Mouse (Mus musculus): Measurements from ENCODE around the gene Gpx3.

Gene Gpx3

DNA sequence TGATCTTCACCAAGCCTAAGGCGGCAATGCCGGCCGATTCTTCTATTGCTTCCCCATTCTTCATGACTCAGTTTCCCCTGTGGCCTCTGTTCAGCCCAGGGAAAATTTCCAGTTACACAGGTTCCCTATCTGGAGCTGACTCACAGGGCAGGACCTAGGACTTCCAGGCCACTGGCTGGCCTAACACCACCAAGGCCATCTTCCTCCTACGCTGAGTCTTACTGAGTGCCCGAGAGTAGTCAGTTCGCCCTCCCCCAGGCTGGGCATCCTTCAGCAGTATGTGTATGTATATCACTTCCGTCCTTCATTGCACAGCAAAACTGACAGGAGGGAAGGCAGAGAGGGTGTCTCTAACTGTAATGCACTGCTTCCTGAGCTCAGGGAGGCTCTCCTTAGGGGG, 31.9 kb downstream of the Gpx3 start:
- CTCF ChIA-PET: interaction anchor here (1.0 to 1.2 kb wide), 2 partner anchors 18 to 50 kb away, joined by 4 read pairs; no protein-coding TSS in a partner anchor

GRCm38 (mm10) chr11:54936035-54936770, 34.0 kb downstream of the Gpx3 start:
- CTCF ChIA-PET: interaction anchor here (0.7 to 0.9 kb wide), 2 partner anchors 36 to 196 kb away, joined by 3 to 4 read pairs; no protein-coding TSS in a partner anchor

DNA sequence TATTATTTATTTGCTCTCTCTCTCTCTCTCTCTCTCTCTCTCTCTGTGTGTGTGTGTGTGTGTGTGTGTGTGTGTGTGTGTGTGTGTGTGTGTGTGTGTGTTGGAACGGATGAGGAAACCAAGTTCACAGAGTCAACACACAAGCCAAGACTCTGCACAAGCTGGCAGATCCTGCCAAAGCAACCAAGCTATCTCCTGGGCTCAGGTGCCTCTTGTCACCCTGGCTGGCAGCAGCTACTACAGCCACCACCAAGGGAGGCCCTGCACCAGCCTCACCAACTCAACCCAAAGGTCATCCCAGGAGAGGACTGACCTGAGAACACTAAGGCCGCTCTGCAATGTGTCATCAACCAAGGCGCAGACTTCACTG, 34.5 kb downstream of the Gpx3 start:
- CTCF ChIA-PET: interaction anchor here (0.5 to 0.9 kb wide), 4 partner anchors 25 to 462 kb away, joined by 3 to 11 read pairs (median 3); no protein-coding TSS in a partner anchor

DNA sequence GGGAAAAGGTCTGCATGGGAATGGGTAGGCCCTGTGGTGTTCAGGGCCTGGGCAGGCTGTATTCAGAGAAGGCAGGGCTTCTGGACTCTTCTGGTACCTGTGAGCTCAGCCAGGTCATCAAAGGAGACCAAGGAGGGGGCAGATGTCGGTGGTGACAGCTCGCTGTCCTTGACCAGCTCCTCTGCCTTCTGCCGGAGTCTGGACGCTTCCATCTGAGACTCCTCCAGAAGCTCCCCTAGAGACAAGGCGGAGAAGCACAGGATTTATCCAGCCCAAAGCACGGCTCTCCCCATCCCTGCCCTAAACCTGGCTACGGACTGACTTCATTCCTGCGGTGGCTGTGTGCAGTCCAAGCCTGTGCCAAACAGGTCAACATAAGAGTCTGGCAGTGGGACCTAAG, 37.2 kb downstream of the Gpx3 start:
- CTCF ChIA-PET: no interaction called here

DNA sequence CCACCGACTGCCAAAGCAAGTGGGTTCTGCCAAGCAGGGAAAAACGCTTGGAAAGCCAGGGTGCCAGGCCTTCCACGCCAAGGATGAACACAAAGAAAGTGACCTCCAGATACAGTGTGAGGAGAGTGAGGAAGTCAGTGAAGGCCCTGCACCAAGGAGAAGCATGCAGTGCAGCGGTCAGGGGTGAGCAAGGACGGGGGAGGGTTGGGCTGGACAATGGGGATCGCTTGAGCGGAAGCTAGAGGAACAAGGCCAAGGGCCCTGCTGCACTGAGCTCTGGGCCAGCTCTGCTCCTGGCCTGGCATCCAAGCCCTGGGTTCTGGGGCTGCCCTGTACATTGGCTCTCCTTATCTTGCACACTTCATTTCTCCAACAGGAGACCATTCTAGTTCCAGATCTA, 37.8 kb downstream of the Gpx3 start:
- CTCF ChIA-PET: no interaction called here

DNA sequence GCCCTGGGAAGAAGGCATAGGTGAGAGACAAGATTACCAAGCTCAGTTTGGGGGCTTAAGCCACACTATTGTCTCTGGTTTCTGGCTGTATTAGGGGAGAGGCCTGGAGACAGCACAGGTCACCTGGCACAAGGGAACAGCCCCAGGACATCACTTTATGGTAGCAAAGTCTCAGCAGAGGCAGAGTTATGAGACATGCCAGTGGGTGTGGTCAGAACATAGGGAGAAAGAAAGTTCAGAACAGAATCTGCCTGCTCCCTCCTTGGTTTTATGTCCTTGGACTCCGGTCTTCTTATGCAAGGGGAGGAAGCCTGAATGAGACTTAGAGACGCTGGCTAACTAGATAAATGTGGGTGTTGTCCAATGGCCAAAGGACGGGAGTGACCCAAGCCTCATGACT, 42.4 kb downstream of the Gpx3 start:
- CTCF ChIA-PET: interaction anchor here (1.0 kb wide), 1 partner anchor 14 kb away, joined by 3 read pairs; no protein-coding TSS in a partner anchor

DNA sequence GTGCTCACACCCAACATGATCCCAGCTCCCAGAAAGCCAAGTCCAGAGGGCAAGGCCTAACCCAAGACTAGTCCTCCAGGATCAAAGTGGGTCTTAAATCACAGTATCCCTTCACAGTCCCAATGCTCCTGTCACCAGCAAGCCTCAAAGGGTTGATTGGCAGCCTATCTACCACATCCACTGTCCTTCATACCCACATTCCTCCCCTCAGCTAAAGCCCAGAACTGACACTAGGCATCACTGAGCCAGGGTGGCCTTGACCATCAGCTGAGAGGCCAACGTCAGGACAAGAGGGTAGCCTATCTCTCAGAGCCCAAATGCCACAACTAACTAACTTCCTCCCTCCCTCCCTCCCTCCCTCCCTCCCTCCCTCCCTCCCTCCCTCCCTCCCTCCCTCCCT, 47.5 kb downstream of the Gpx3 start:
- CTCF ChIA-PET: no interaction called here

DNA sequence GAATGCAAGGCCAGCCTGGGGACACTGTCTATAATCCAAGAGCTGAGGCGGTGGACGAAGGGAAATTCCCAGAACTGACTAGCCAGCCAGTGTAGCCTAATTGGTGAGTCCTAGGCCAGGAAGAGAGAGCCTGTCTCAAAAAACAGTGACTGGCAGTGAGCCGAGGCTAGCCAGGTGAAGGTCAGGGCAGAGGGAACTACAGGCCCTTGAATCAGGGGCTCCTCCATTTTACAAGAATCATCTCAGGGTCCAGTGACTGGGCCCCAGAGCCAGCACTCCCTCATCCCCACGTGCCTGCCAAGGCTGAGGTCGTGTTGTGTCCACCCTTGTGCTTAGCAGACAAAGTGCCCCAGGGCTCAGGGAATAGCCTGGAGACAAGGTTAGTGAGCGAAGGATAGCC, 48.4 kb downstream of the Gpx3 start:
- CTCF ChIA-PET: interaction anchor here (0.7 kb wide), 1 partner anchor 313 kb away, joined by 4 read pairs; no protein-coding TSS in a partner anchor

GRCm38 (mm10) chr11:54952651-54953050, 50.4 kb downstream of the Gpx3 start:
- CTCF ChIA-PET: no interaction called here

DNA sequence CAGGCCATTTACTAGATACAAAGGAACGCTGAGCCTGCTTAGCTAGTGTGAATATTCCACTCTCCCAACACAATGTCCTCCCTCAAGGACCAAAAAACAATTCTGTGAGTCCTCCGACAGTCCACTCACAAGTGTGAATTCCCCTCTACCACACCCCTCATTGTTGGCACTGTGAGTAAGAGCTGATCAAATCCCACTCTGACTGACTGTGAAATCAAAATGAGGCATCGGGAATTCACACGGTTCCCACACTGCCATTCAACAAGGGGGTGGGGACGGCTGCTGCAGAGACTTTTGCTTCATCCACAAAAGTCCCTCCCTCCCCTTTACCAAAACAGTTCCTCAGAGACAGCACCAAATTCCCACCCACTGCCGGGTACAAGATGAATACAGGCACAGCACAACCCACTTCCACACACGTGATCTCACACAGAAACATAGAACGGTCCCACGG, 51.8 kb downstream of the Gpx3 start:
- CTCF ChIA-PET: interaction anchor here (0.7 kb wide), 1 partner anchor 51 kb away, joined by 3 read pairs; no protein-coding TSS in a partner anchor

DNA sequence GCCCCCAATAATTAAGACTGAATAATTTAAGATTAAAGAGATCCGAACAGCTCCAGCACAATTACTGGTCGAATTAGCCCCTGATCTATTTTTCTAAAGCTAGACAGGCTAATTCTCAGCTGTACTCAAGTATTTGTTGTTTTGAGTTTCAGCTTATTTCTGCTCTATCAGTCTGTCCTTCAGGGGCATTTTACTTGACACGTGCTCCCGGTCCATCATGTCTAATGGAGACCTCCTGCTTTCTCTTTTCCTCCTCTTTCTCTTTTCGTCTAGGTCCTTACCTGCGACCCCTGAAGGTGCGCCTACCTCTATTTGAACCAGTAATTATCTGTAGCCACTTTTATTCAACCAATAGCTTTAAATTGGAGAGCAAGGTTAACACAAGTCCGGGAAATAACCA, 52.5 kb downstream of the Gpx3 start:
- CTCF ChIA-PET: interaction anchor here (0.7 to 1.3 kb wide), 2 partner anchors 24 to 52 kb away, joined by 3 to 4 read pairs; no protein-coding TSS in a partner anchor

- CTCF ChIA-PET: interaction anchor here (1.3 kb wide), 1 partner anchor 25 kb away, joined by 4 read pairs; no protein-coding TSS in a partner anchor
These were observed 53.1 kb downstream of the Gpx3 start for GRCm38 (mm10) chr11:54955400-54955734.

DNA sequence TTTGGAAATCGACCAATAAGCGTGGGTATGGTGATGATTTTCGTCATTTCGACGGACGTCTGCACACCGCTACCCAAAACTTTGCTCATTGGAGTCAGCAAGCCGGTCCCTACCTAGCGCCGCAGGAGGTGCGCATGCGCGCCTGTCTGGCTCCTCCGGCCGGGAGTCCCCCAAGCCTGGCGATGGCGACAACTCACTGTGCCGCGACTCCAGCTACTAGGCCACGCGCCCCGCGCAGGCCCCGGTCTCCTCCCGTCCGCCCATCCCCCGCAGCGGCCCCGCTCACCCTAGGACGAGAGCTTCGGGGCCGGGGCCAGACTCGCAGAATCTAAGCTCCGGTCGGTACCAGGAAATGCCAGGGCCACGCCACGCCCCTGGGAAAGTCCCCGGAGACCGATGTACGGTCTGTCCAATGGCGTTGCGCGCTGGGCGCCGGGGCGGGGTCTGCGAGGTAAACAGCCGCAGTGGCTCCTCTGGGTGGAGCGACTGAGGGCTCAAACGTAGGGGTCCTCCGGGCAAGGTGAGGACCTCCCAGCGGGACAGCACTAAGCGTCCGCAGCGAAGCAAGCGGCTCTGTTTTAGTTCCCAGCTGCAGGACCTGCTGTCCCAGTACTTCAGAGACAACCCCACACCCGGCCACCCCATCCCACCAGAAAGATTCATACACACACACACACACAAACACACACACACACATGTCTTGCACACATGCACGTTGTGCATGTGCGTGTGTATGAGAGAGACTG, 53.7 kb downstream of the Gpx3 start:
- CTCF ChIA-PET: interaction anchor here (0.6 to 1.3 kb wide), 3 partner anchors 17 to 74 kb away, joined by 4 read pairs; no protein-coding TSS in a partner anchor

GRCm38 (mm10) chr11:54956912-54957311, 54.7 kb downstream of the Gpx3 start:
- CTCF ChIA-PET: no interaction called here

GRCm38 (mm10) chr11:54957708-54958107, 55.5 kb downstream of the Gpx3 start:
- CTCF ChIA-PET: interaction anchor here (0.7 kb wide), 1 partner anchor 119 kb away, joined by 10 read pairs; no protein-coding TSS in a partner anchor

- CTCF ChIA-PET: interaction anchor here (0.7 kb wide), 2 partner anchors 14 to 118 kb away, joined by 3 to 10 read pairs; no protein-coding TSS in a partner anchor
These were observed 56.4 kb downstream of the Gpx3 start for GRCm38 (mm10) chr11:54958571-54959073.
